Mouse (Mus musculus) spleen, adult 2 months (tissue): ENCODE measurements around the gene Lonp2.

Source experiments
- CTCF ChIP-seq: fragments of 200-500 bp; IDR thresholded peaks from 2 replicates; pipeline ENCODE4 v1.5.1; 2011; ENCODE audit warnings: mild to moderate bottlenecking, inconsistent platforms; ENCODE audit not compliant: insufficient read depth, insufficient read length, insufficient replicate concordance; ENCODE audit errors: extremely low read depth
- POLR2A ChIP-seq: fragments of 200-500 bp; IDR thresholded peaks from 2 replicates; pipeline ENCODE4 v1.6.1; 2011; ENCODE audit warnings: low read depth, low read length, inconsistent platforms

GRCm38 (mm10) chr8:86769945-86770715 is 146.3 kb downstream of the Lonp2 start:
- TF ChIP-seq CTCF (no peak), POLR2A (no peak)
